Mouse (Mus musculus) embryo, embryonic 10.5 days (tissue): ENCODE data around the gene Gm20696.

Source experiments
- DNase-seq: peaks from one replicate; pipeline ENCODE4 v3.0.0-alpha.2; 2015; ENCODE audit warnings: low spot score

Gm20696 gene

GRCm38 (mm10) chr6:99260941-99261736 lies 405.5 kb downstream of the Gm20696 start:
- no peak for DNase-seq

- DNase-seq = no peak
These were observed 408.3 kb downstream of the Gm20696 start for GRCm38 (mm10) chr6:99258346-99258745.

DNA sequence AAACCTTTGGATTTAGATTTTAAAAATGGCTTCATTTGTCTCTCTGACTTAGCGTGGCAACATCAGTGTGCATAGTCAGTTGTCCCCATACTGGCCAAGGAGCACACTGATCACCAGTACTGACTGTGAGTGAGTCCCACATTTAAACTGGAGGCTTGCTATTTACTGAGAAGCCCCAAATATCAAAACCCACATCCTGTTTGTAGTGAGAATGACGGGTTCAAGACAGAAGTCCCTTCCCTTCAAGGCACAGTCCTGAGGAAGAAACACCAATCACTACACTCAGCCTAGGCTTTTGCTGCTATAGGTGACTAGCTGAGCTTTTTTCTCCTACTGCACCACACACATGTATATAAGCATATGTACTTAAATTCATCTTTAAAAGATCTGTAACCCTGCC lies 408.9 kb downstream of the Gm20696 start:
- DNase-seq = no peak

DNA sequence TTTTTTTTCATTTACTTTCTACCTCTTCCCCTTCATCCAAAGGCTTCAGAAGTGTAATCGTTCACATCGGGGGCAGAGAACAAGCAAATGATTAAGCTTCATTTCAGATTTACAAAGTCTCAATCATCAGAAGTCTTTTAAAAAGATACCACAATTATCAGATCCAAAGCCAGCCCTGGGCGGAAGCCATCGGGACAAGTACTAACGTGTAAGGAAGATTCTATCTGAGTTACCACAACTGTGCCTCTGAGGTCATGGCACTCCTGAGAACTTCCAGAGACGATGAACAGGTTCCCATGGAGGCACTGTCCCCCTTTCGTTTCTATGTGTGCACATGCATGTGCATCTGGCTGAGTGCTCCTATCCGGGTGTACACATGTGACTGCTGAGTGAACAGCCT lies 413.3 kb downstream of the Gm20696 start:
- no peak for DNase-seq

DNA sequence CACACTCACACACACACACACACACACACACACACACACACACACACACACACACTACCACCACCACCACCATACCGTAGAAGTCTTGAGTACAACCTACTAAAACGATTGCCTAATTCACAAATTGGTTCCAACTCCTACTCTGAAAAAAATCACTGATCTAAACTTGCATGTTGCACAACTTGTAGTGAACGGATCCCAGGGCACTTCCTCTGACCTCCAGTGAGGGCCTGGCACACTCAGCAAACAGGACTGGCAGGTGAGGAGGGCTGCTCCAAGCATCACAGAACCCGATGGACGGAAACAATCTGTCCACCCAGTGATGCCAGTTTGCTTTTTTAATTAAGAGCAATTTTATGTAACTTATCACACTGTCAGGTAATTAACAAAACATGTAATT lies 413.8 kb downstream of the Gm20696 start:
- no peak for DNase-seq

DNA sequence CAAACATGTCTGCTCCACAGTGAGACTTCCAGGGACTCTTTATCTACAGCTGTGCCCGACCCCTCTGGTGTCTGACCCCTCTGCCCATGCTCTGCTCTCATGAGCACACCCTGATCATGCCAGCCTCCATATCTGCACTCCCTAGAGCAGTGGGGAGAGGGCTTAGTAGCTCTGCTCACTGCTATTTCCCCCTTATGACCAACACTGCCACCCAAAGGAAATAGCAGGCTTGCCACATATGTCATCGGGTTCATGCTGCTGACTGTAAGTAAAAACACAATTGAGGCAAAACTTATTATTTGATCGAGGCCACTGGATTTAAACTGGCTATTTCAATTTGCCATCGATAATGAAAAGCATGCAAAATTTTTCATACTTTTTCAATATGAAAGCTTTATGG lies 414.7 kb downstream of the Gm20696 start:
- DNase-seq = no peak

- no peak for DNase-seq
These were observed 415.4 kb downstream of the Gm20696 start for GRCm38 (mm10) chr6:99251222-99251621.

DNA sequence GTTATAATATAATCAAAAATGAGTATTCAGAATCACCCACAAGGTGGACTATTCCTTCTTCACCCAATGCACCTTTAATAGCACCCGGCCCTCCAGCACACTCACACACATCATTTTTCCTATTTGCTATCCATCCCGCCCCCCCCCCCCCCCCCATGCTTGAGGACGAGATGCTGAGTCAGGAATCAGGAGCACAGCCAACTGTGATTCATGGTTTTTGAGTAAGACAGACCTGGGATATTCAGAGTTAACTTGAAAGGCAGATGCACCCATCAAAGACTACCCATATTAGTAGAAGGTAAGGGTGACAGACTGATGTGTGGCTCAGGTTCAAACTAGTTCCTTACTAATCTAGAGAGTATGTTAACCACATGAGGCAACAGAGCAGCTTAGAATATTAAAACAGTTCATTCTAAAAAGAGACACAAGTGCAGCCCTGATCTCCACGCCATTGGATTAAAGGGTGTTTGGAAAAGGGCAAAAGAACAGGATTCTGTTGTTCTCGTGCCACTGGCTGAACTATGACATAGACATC lies 417.0 kb downstream of the Gm20696 start:
- DNase-seq = no peak

DNA sequence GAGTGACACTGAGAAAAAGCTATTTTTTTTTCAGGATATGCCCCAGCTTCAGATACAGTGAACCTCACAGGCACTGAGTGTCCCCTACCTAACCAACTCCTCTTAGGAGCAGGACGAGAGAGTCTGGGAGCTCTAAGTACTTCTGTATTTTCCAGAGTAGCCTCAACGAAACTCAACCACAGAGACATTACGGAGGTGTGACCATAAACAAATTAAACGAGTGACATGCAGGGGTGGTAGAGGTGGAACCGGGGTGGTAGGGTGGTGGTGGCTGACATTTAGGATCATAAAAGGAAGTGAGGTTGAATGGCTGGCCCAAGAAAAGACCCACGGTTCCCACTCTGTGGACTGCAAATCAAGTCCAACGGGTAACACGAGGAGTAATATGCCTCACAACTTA lies 418.2 kb downstream of the Gm20696 start:
- DNase-seq = no peak

DNA sequence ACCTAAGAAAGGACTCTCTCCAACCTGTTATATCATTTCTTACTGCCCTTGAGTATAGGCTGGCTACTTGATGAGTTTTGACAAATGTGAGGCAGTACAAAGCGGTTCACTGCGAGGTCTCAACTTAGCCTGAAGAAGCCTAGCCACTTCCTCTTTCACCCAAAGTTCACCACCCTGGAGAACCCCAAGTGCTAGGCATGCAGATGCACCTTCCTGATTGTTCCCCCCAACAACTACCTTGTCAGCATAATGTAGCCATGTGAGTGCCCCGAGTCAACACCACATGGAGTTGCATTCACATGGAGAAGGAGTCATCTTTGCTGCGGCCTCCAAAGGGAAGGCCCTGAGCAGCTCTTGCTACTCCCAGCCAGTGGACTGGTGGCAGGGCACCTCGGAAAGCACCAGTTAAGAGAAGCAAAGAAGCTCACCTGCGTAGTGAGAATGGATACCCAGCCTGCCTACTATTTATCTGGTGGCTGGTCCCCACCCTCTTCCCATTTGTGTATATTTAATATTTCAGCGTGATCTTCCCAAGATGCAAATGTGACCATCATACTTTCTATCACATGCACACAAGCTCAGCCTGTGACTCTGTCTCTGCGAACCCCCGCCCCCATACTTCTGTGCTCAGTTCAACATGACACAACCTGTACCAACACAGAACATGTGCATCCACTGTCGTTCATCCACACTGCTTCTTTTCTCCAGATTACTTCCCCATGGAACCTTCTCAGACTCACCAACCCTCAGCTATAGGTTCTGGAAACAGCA lies 424.8 kb downstream of the Gm20696 start:
- no peak for DNase-seq

DNA sequence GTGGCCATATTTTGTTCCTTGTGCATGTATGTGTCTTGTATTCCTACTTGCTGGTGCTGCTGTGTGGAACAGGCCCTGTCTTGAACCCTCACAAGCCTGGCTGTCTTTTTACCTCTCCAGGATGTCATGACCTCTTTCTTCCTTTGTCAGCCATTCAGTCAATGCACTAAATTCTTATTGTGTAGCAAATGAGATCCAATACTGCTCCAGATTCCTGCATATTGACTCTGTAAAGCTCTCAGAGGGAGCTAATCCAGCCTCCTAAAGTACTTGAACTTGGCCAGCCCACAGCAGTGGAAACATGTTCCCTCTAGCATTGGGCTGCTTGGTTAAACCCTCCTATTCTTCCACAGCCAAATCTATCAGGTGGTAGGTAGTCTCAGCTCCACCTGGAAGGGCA lies 425.8 kb downstream of the Gm20696 start:
- no peak for DNase-seq

DNA sequence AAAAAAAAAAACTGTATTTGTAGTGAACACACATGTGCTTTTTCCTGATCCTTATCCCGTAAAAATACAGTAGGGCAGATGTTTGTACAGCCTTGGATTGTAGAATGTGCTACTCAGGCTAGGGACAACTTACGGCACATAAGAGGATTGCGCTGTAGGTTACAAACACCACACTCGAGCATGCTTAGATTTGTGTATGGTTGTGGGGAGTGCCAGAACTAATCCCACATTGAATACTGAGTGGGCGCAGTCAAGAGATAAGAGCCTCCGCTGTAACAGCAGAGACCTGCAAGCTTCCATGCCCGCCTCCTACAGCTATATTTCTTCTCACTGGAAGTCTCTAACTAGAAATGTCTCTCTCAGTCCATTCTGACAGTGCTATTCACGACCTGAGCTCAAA lies 431.0 kb downstream of the Gm20696 start:
- no peak for DNase-seq

DNA sequence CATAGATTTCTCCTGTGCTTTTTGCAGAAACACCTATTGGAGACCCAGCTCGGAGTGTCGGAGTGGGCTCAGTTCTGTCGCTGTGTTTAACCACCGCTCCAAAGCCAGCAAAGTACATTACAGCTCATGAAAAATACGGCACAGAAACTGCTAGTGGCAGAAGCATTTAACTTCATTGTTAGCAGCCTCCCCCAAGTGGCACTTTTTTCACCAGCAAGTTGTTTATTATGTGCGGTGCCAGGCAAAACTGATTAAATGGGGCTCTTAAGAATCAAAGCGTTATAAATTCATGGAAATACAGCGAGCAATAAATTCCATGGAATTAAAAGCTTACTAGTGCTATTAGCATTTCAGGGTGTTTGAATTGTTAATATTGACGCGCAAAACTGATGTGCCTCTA lies 433.2 kb downstream of the Gm20696 start:
- no peak for DNase-seq

DNA sequence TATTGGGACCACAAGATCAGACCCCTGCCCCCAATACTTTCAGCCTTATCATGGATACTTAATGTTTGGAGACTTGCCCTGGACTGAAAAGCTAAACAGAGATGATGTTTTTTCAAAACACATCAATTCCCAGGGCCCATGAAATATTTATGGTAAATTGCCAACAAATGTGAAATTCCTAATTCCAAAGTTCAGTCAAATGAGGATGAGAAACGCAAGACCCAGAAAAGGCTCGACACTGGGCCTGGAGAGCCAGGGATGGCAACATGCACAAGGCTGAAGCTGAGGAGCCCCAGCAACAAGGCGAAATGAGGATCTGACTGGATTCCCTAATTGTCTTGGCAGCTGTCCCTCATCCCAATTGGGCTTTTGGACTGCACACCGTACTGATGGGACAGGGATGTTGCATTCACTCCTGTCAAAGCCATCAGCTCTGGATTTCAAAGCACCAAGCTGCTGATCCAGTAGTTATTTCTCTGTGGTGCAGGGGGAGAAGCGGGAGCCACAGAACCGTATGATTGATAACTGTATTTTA lies 438.2 kb downstream of the Gm20696 start:
- DNase-seq = no peak

DNA sequence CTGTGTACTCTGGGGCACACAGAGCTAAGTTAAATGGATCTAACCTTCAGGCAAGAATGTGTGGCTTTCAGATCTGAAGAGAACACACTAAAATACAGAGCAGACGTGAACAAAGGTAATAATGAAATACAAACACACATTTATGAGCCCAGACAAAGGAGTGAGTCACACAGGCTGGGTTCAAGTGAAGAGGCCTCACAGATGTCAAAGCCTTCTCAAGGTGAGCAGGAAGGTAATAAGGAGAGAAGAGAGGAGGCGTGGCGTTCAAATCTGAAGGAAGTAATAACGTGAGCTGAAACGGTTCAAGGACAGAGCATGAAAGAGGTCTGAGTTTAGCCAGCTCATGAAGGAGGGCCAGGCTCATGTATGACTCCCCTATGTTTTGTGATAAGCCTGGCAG lies 445.4 kb downstream of the Gm20696 start:
- no peak for DNase-seq

DNA sequence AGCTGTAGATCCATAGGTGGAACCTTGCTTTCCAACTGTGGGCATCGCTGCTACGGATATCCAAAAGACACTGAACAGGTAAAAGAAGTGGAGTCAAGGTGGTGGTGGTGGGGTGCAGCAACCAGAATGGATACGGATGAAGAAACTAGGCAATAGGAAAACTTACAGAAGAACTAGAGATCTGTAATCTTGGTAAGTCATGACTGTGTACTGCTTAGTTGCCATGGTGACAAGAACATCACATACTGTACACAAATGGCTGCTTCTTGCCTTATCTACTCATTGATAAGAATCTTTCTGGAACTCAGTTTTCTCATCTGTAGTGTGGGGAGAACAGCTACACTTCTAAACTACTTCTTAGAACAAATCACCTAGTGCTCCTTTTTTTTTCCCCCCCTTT lies 446.1 kb downstream of the Gm20696 start:
- no peak for DNase-seq

- DNase-seq = no peak
These were observed 448.8 kb downstream of the Gm20696 start for GRCm38 (mm10) chr6:99217846-99218245.

GRCm38 (mm10) chr6:99217155-99217554 lies 449.4 kb downstream of the Gm20696 start:
- DNase-seq = no peak

- no peak for DNase-seq
These were observed 454.1 kb downstream of the Gm20696 start for GRCm38 (mm10) chr6:99212461-99212860.

GRCm38 (mm10) chr6:99211663-99212333 lies 454.8 kb downstream of the Gm20696 start:
- DNase-seq = no peak

DNA sequence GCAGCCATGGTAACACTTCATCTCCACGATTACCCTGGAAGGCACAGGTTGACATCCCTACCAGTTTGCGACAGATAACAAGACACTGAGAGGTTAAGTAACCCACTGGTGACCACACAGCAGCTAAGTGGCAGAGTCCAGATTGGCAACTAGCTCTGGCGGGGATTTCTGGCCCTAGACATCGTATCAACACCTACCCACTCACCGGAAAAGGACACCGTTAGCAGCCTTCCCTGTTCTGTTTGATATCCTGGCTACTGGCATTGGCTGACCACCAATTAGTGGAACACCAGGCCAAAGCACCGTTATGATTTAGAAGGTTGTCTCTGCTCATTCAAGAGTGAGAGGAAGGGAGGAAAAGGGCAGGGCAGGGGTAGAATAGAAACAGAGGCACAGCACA lies 456.4 kb downstream of the Gm20696 start:
- no peak for DNase-seq
